Mouse (Mus musculus) small intestine, adult 2 months (tissue): ENCODE results near the gene Slc15a2. TPM values are rescaled to one million over a fixed set of nuclear protein-coding genes. Genes with fewer than 3 reads are reported as not detected.

Source experiments
- H3K27ac ChIP-seq: fragments of 200-500 bp; 2 replicates; pipeline ENCODE4 v1.5.1; 2012; ENCODE audit warnings: low read depth, low read length, control low read depth, inconsistent platforms; ENCODE audit not compliant: insufficient read depth
- H3K27me3 ChIP-seq: fragments of 200-500 bp; 2 replicates; pipeline ENCODE4 v1.6.1; 2012; ENCODE audit warnings: mild to moderate bottlenecking, moderate library complexity, low read length, inconsistent platforms; ENCODE audit not compliant: control insufficient read depth, insufficient read depth
- H3K36me3 ChIP-seq: fragments of 200-500 bp; 2 replicates; pipeline ENCODE4 v1.6.1; 2012; ENCODE audit warnings: mild to moderate bottlenecking, low read length, control low read depth, inconsistent platforms; ENCODE audit not compliant: control insufficient read depth, insufficient read depth
- H3K4me1 ChIP-seq: fragments of 200-500 bp; 2 replicates; pipeline ENCODE4 v1.6.1; 2012; ENCODE audit warnings: low read length, inconsistent platforms, mixed read lengths; ENCODE audit not compliant: control insufficient read depth, insufficient read depth, insufficient read length
- H3K4me3 ChIP-seq: fragments of 200-500 bp; 2 replicates; pipeline ENCODE4 v1.5.1; 2012; ENCODE audit warnings: low read depth, mild to moderate bottlenecking, control low read depth, inconsistent platforms, low read length, moderate library complexity
- CTCF ChIP-seq: fragments of 200-500 bp; IDR thresholded peaks from 2 replicates; pipeline ENCODE4 v1.5.1; 2012; ENCODE audit warnings: low read depth, mild to moderate bottlenecking, control low read depth, inconsistent platforms, low read length, moderate library complexity, mixed read lengths; ENCODE audit not compliant: insufficient replicate concordance, insufficient read length; ENCODE audit errors: extremely low read depth
- POLR2A ChIP-seq: fragments of 200-500 bp; IDR thresholded peaks from 2 replicates; pipeline ENCODE4 v1.6.1; 2012; ENCODE audit warnings: low read depth, mild to moderate bottlenecking, control low read depth, inconsistent platforms, low read length, moderate library complexity
- WGBS: fragments of 180-500 bp; shearing (Covaris S2); methylation state at CpG from one replicate; pipeline ENCODE4 v1.1.7; 2018; 5-methylcytosine and 5-hydroxymethylcytosine counted together
- polyA plus RNA-seq: library from polyadenylated mRNA; depleted of rRNA; stranded (reverse); fragments of >200 nt; gene quantifications from 2 replicates; pipeline ENCODE4 v1.2.3, GENCODE M21; 2012

The Slc15a2 gene
- polyA plus RNA-seq, 1 experiment = 0.39 TPM

GRCm38 (mm10) chr16:36751979-36752378 lies 32.8 kb downstream of the Slc15a2 start:
- WGBS = 83% methylated on average over 3 of the region's 3 CpGs
- no peaks in the 10 kb centered on the region for H3K36me3 ChIP-seq
- TF ChIP-seq CTCF (no peak), POLR2A (no peak)
- H3K4me3 ChIP-seq = no peak overlapping the region
- no peaks in the 10 kb centered on the region for H3K4me1 ChIP-seq
- H3K27me3 ChIP-seq = no peaks in the 10 kb centered on the region
- H3K27ac ChIP-seq = no peak overlapping the region

GRCm38 (mm10) chr16:36747767-36748166 lies 37.0 kb downstream of the Slc15a2 start:
- no peaks in the 10 kb centered on the region for H3K36me3 ChIP-seq
- no peak overlapping the region for H3K27ac ChIP-seq
- TF ChIP-seq POLR2A (no peak), CTCF (no peak)
- 54% methylated on average over 2 of the region's 2 CpGs for WGBS
- no peaks in the 10 kb centered on the region for H3K27me3 ChIP-seq
- H3K4me3 ChIP-seq = no peak overlapping the region
- no peaks in the 10 kb centered on the region for H3K4me1 ChIP-seq

GRCm38 (mm10) chr16:36747068-36747467 lies 37.7 kb downstream of the Slc15a2 start:
- Histone ChIP-seq H3K27ac (no peak overlapping the region), H3K27me3 (no peaks in the 10 kb centered on the region), H3K4me3 (no peak overlapping the region), H3K36me3 (no peaks in the 10 kb centered on the region), H3K4me1 (no peaks in the 10 kb centered on the region)
- TF ChIP-seq POLR2A = no peak
- no peak for TF ChIP-seq CTCF
- 43% methylated on average over 4 of the region's 4 CpGs for WGBS

DNA sequence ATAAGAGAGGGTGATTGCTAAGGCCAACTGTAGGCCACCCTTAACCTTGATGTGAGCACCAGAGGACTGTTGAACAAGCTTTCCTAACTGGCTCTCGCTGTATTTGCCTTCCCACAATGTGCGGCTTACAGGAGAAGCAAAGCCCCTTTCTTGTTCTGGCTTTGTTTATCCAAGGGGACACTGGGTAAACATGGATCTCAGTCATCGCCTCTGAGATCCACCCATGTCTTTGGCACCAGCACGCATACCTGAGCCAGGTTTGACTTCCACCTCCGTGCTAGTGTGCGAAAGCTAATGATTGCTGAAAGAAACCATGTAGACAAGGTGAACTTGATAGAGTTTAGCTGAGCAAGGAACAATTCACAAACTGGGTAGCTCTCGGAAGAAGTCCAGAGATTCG lies 41.2 kb downstream of the Slc15a2 start:
- no peaks in the 10 kb centered on the region for H3K27me3 ChIP-seq
- no peak overlapping the region for H3K27ac ChIP-seq
- no peaks in the 10 kb centered on the region for H3K4me1 ChIP-seq
- TF ChIP-seq POLR2A (no peak), CTCF (no peak)
- WGBS = 48% methylated on average over 8 of the region's 8 CpGs
- H3K4me3 ChIP-seq = no peak overlapping the region
- H3K36me3 ChIP-seq = no peaks in the 10 kb centered on the region

DNA sequence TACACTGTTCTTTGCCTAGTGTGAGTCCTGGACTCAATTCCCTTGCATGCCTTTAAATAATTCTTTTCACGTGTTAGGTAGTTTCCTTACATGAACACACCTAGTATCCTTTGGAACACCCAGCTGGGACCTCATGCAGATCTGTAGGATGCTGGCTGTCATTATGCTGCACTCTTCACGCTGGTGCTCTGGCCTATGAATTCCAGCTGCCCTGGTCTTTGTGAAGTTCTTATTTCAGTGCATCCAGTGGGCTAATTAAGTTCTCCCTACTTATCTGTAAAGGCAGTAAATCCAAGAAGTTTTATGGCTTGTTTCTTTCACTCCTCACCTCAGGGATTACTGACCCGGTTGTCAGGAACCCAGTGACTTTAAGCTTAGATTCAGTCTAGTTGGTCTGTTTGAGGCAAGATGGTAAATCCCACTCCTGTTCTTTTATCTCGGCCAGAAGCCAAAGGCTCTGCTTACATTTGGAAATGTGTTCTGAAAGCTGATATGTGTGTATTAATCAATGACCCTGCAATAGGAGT lies 45.3 kb downstream of the Slc15a2 start:
- no peaks in the 10 kb centered on the region for H3K36me3 ChIP-seq
- 19% methylated on average over 4 of the region's 4 CpGs for WGBS
- TF ChIP-seq CTCF = no peak
- H3K4me3 ChIP-seq = no peak overlapping the region
- H3K27me3 ChIP-seq = no peaks in the 10 kb centered on the region
- H3K4me1 ChIP-seq = no peaks in the 10 kb centered on the region
- no peak overlapping the region for H3K27ac ChIP-seq

DNA sequence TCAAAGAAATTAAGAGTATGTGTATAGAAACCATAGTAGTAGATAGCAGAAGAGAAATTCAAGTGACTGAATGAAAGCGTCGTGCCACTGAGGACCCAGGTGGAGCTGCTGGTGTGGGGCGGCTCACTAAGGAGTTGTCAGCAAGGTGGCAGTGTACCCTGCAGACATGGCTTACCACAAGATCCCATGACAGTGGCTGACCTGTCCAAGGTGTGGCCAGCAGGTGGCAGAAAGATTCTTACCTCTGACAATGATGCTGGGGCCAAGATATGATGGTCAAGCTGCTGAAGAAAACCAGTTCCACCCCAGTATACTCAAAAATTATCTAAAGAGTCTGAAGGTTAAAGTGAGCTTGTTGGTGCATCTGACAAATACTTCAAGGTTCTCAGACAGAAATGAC lies 49.3 kb downstream of the Slc15a2 start:
- H3K4me1 ChIP-seq = no peaks in the 10 kb centered on the region
- 34% methylated on average over 3 of the region's 3 CpGs for WGBS
- no peaks in the 10 kb centered on the region for H3K36me3 ChIP-seq
- no peak overlapping the region for H3K27ac ChIP-seq
- no peak for TF ChIP-seq CTCF
- TF ChIP-seq POLR2A = no peak
- H3K4me3 ChIP-seq = no peak overlapping the region
- no peaks in the 10 kb centered on the region for H3K27me3 ChIP-seq

DNA sequence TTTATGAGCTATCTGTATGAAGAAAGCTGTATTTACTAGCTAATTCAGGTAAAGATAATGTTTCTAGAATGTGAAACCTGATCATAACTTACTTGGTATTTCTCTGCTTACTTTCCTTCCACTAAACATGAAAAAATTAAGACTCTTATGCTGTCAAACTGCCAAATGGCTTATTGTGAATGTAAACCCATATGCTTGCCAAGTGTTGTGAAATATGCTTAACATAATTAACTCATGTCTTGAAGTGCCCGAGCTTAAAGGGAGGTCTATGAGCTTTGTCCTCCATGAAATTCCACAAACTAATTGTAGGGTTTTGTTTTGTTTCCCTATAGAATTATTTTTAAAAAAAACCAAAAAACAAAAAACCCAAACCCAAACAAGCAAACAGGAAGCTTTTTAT lies 50.9 kb downstream of the Slc15a2 start:
- Histone ChIP-seq H3K4me3 (no peak overlapping the region), H3K36me3 (no peaks in the 10 kb centered on the region), H3K27me3 (no peaks in the 10 kb centered on the region), H3K4me1 (no peaks in the 10 kb centered on the region), H3K27ac (no peak overlapping the region)
- TF ChIP-seq CTCF (no peak), POLR2A (no peak)
- 20% methylated on average over 1 of the region's 1 CpGs for WGBS

GRCm38 (mm10) chr16:36732572-36732971 lies 52.2 kb downstream of the Slc15a2 start:
- Histone ChIP-seq H3K4me1 (no peaks in the 10 kb centered on the region), H3K27ac (no peak overlapping the region), H3K27me3 (no peaks in the 10 kb centered on the region), H3K36me3 (no peaks in the 10 kb centered on the region), H3K4me3 (no peak overlapping the region)
- TF ChIP-seq CTCF (no peak), POLR2A (no peak)
